Mouse (Mus musculus) embryonic facial prominence, embryonic 13.5 days (tissue): ENCODE results near the gene Eng. TPM values are rescaled to one million over a fixed set of nuclear protein-coding genes. Genes with fewer than 3 reads are reported as not detected.

Experiments used
- ATAC-seq: fragments of 200-750 bp; cut with Nextera tagmentation; 2 replicates; pipeline ENCODE4 v1.8.0; 2017; ENCODE audit warnings: low read depth; ENCODE audit not compliant: insufficient number of reproducible peaks, insufficient read depth, low FRiP score, low TSS enrichment
- H3K27ac ChIP-seq: fragments of 300-500 bp; sonication (generic); 2 replicates; pipeline ENCODE4 v1.5.1; 2015; ENCODE audit warnings: moderate library complexity, mild to moderate bottlenecking, inconsistent platforms
- H3K27me3 ChIP-seq: fragments of 300-500 bp; sonication (generic); 2 replicates; pipeline ENCODE4 v1.6.1; 2015; ENCODE audit warnings: mild to moderate bottlenecking, inconsistent platforms
- H3K36me3 ChIP-seq: fragments of 300-500 bp; sonication (generic); 2 replicates; pipeline ENCODE4 v1.6.1; 2015; ENCODE audit warnings: mild to moderate bottlenecking, inconsistent platforms
- H3K4me1 ChIP-seq: fragments of 300-500 bp; sonication (generic); 2 replicates; pipeline ENCODE4 v1.6.1; 2015; ENCODE audit warnings: inconsistent platforms
- H3K4me2 ChIP-seq: fragments of 300-500 bp; sonication (generic); 2 replicates; pipeline ENCODE4 v1.6.1; 2015; ENCODE audit warnings: moderate library complexity, mild to moderate bottlenecking, inconsistent platforms
- H3K4me3 ChIP-seq: fragments of 300-500 bp; sonication (generic); 2 replicates; pipeline ENCODE4 v1.5.1; 2015; ENCODE audit warnings: mild to moderate bottlenecking, inconsistent platforms
- H3K9ac ChIP-seq: fragments of 300-500 bp; sonication (generic); 2 replicates; pipeline ENCODE4 v1.6.1; 2015; ENCODE audit warnings: mild to moderate bottlenecking, inconsistent platforms
- H3K9me3 ChIP-seq: fragments of 300-500 bp; sonication (generic); 2 replicates; pipeline ENCODE4 v1.6.1; 2016; ENCODE audit warnings: inconsistent platforms
- WGBS: fragments of 180-500 bp; shearing (Covaris S2); methylation state at CpG from one replicate; pipeline ENCODE4 v1.1.7; 2015; ENCODE audit warnings: mixed read lengths; 5-methylcytosine and 5-hydroxymethylcytosine counted together
- polyA plus RNA-seq: library from polyadenylated mRNA; unstranded; fragments of >200 nt; fragmentation: Nextera tagmentation; extraction: Ambion mirVana; gene quantifications from 2 replicates; pipeline ENCODE4 v1.2.1, GENCODE M21; 2015

Gene Eng
- polyA plus RNA-seq, 1 experiment from 2014 or later: 49.1 TPM

- WGBS: 5% methylated on average over 33 of the region's 34 CpGs
- ATAC-seq: 0 out of 2 replicates have a peak, but pooled peaks have one; percentile 26
- peaks cover 5% of the 10 kb centered on the region for H3K36me3 ChIP-seq
- no peaks in the 10 kb centered on the region for H3K27me3 ChIP-seq
- peak overlapping the region; percentile 80 for H3K27ac ChIP-seq
- peaks cover 46% of the 10 kb centered on the region for H3K4me1 ChIP-seq
- no peaks in the 10 kb centered on the region for H3K9me3 ChIP-seq
- H3K9ac ChIP-seq: peak overlapping the region; percentile 85
- H3K4me3 ChIP-seq: peak overlapping the region; percentile 74
- H3K4me2 ChIP-seq: peak overlapping the region; percentile 85
Observed at GRCm38 (mm10) chr2:32607262-32607947, 39.0 kb upstream of the Eng start.

GRCm38 (mm10) chr2:32608141-32608777, 38.1 kb upstream of the Eng start:
- ATAC-seq: peak; percentile 75
- peaks cover 44% of the 10 kb centered on the region for H3K4me1 ChIP-seq
- 7% methylated on average over 25 of the region's 25 CpGs for WGBS

GRCm38 (mm10) chr2:32608778-32609435, 37.5 kb upstream of the Eng start:
- 0 out of 2 replicates have a peak overlapping the region, but pooled peaks have one; percentile 49 for H3K9ac ChIP-seq

More at GRCm38 (mm10) chr2:32608141-32608777, 38.1 kb upstream of the Eng start:
- Histone ChIP-seq H3K27me3 (no peaks in the 10 kb centered on the region), H3K9me3 (no peaks in the 10 kb centered on the region), H3K4me2 (peak overlapping the region; percentile 85), H3K4me3 (peak overlapping the region; percentile 74), H3K27ac (peak overlapping the region; percentile 80), H3K9ac (peak overlapping the region; percentile 85; the same call in 1 of the 2 replicates), H3K36me3 (peaks cover 14% of the 10 kb centered on the region)

DNA sequence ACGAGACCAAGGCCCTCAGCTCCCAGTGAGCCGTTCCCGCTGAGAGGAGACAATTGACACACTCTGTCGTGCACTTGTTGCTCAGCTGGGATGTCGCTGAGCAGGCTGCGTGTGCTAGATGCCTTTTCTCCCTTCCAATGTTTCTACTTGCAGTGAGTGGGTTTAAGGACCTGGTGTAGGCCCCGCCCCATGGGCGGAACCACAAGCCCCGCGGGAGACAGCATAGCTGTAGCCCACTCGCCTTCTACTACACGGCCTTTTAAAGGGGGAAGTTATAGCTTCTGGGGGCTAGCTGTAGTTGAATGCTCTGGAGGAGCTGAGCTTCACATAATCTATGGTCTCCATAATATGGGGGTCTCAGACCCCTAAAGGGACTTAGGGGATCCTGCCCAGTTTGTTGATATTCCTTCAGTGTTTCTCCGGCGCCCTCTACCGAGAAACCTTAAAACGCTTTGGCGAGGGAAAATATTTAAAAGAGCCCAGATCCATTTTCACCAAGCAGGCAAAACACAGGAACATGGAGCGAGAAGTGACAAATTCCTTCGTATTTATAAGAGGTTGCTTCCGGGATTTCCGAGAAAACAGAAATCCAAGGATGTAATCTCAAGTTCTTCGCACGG, 35.7 kb upstream of the Eng start:
- H3K36me3 ChIP-seq: peaks cover 32% of the 10 kb centered on the region
- peak overlapping the region; percentile 58 for H3K4me2 ChIP-seq
- peaks cover 44% of the 10 kb centered on the region for H3K4me1 ChIP-seq
- H3K27me3 ChIP-seq: no peaks in the 10 kb centered on the region
- peak overlapping the region; percentile 22; the same call in 1 of the 2 replicates for H3K9ac ChIP-seq
- peak overlapping the region; percentile 66 for H3K27ac ChIP-seq
- peak overlapping the region; percentile 40 for H3K4me3 ChIP-seq
- ATAC-seq: no peak
- 15% methylated on average over 23 of the region's 23 CpGs for WGBS
- H3K9me3 ChIP-seq: no peaks in the 10 kb centered on the region

More at GRCm38 (mm10) chr2:32608778-32609435, 37.5 kb upstream of the Eng start:
- Histone ChIP-seq H3K4me1 (peaks cover 44% of the 10 kb centered on the region), H3K9me3 (no peaks in the 10 kb centered on the region), H3K36me3 (peaks cover 18% of the 10 kb centered on the region), H3K27me3 (no peaks in the 10 kb centered on the region), H3K4me2 (peak overlapping the region; percentile 85), H3K4me3 (peak overlapping the region; percentile 74), H3K27ac (peak overlapping the region; percentile 80)
- WGBS: 38% methylated on average over 18 of the region's 18 CpGs
- ATAC-seq: no peak

- WGBS: 69% methylated on average over 26 of the region's 26 CpGs
- Histone ChIP-seq H3K9me3 (no peaks in the 10 kb centered on the region), H3K27me3 (no peaks in the 10 kb centered on the region), H3K9ac (peak overlapping the region; percentile 27; the same call in 1 of the 2 replicates), H3K4me1 (peaks cover 39% of the 10 kb centered on the region), H3K27ac (no peak overlapping the region), H3K4me2 (no peak overlapping the region), H3K4me3 (no peak overlapping the region), H3K36me3 (peaks cover 43% of the 10 kb centered on the region)
- ATAC-seq: no peak
Observed at GRCm38 (mm10) chr2:32612274-32612673, 34.1 kb upstream of the Eng start.

- H3K4me1 ChIP-seq: peaks cover 34% of the 10 kb centered on the region
- no peak overlapping the region for H3K4me2 ChIP-seq
- ATAC-seq: no peak
- H3K4me3 ChIP-seq: no peak overlapping the region
- H3K36me3 ChIP-seq: peaks cover 63% of the 10 kb centered on the region
- WGBS: 98% methylated on average over 1 of the region's 1 CpGs
- no peak overlapping the region for H3K9ac ChIP-seq
- H3K9me3 ChIP-seq: no peaks in the 10 kb centered on the region
- H3K27me3 ChIP-seq: no peaks in the 10 kb centered on the region
- no peak overlapping the region for H3K27ac ChIP-seq
Observed at GRCm38 (mm10) chr2:32617109-32617508, 29.3 kb upstream of the Eng start.

- H3K4me2 ChIP-seq: no peak overlapping the region
Observed at GRCm38 (mm10) chr2:32617601-32618000, 28.8 kb upstream of the Eng start.

DNA sequence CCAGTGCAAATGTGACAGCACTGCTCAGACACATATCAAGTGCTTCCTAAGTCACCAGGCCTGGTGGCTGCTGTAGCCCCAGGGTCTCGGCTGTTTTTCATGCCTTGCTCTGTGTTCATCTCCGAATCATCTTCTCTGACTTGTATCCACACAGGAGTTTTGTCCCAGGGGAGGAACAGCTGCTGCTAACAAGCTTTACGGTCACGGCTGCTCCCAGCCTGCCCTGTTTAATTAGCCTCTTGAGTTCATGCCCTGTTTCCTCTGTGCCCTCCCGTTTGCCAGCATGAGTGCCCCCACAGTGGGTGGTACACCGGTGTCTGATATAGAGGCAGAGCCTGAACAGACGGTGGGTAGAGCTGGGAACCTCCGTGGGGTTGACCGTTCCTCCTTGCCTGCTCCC, 28.3 kb upstream of the Eng start:
- Histone ChIP-seq H3K4me1 (peaks cover 34% of the 10 kb centered on the region), H3K4me2 (no peak overlapping the region), H3K9me3 (no peaks in the 10 kb centered on the region), H3K9ac (no peak overlapping the region), H3K4me3 (no peak overlapping the region), H3K36me3 (peaks cover 54% of the 10 kb centered on the region), H3K27me3 (no peaks in the 10 kb centered on the region), H3K27ac (no peak overlapping the region)
- 70% methylated on average over 9 of the region's 9 CpGs for WGBS
- no peak for ATAC-seq

More at GRCm38 (mm10) chr2:32617601-32618000, 28.8 kb upstream of the Eng start:
- H3K4me3 ChIP-seq: no peak overlapping the region
- peaks cover 59% of the 10 kb centered on the region for H3K36me3 ChIP-seq
- ATAC-seq: no peak
- H3K27me3 ChIP-seq: no peaks in the 10 kb centered on the region
- H3K4me1 ChIP-seq: peaks cover 34% of the 10 kb centered on the region
- H3K27ac ChIP-seq: no peak overlapping the region
- WGBS: 92% methylated on average over 4 of the region's 4 CpGs
- H3K9me3 ChIP-seq: no peaks in the 10 kb centered on the region
- H3K9ac ChIP-seq: no peak overlapping the region

GRCm38 (mm10) chr2:32620682-32621516, 25.5 kb upstream of the Eng start:
- no peak for ATAC-seq
- Histone ChIP-seq H3K27ac (peak overlapping the region; percentile 86), H3K27me3 (no peaks in the 10 kb centered on the region), H3K9ac (peak overlapping the region; percentile 41), H3K4me2 (peak overlapping the region; percentile 3; the same call in 1 of the 2 replicates), H3K4me1 (peaks cover 55% of the 10 kb centered on the region), H3K9me3 (no peaks in the 10 kb centered on the region), H3K4me3 (no peak overlapping the region), H3K36me3 (peaks cover 33% of the 10 kb centered on the region)
- WGBS: 15% methylated on average over 4 of the region's 4 CpGs

GRCm38 (mm10) chr2:32621517-32621859, 24.9 kb upstream of the Eng start, which contains the start of gene Ak1:
Ak1 (plus strand) TSS chr2:32621758.
- Histone ChIP-seq H3K4me3 (no peak within 1 kb of the TSS), H3K9me3 (no peaks in the 10 kb centered on the region), H3K36me3 (peaks cover 29% of the 10 kb centered on the region), H3K27me3 (no peaks in the 10 kb centered on the region), H3K27ac (peak within 1 kb of the TSS; percentile 86), H3K4me2 (peak within 1 kb of the TSS; percentile 3; the same call in 1 of the 2 replicates), H3K9ac (peak within 1 kb of the TSS; percentile 41), H3K4me1 (peaks cover 61% of the 10 kb centered on the region)
- no peak for ATAC-seq
- WGBS: 16% methylated on average over 7 of the region's 7 CpGs
